Mouse (Mus musculus): Measurements from ENCODE around the gene Tanc1.

Gene Tanc1

DNA sequence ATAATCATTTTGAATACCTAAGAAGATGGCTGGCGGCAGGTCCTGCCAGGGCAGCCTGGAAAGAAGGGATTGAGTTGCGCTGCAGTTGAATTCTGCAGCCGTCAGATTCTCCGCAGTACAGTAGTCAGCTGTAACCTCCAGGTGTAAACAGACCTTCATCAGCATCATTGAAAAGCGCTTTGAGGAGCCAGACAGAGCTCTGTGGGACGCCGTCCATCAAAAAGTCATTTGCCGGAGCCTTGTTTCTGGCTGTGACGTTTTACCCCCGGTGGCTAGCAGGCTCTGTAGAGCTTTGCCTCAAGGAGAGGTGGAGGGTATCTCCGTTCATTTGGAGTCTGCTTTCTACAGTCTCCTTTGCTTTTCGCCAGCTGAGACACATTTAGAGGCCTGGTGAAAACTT, 36.6 kb downstream of the Tanc1 start:
- DNase-seq (ENCODE audit: low read depth, low spot score), result no peak

DNA sequence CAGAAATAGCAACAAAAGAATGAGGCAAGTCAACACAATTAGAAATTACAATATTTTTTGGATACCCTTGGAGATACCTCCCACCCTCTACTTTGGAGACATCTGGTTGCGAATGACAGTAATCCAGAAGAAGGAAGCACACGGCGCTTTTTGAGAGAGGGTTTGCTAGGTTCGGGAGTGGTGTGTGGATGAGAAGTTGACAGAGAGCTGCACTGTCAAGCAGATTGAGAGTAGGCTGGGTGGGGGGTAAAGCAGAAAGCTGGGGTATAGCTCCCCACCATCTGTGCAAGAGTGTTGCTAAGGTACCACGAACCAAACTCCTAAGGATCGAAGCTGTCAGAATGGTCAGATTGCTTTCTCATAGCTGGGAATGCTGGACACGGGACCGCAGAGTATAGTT, 40.0 kb downstream of the Tanc1 start:
- DNase-seq (ENCODE audit: low read depth, low spot score), result no peak

DNA sequence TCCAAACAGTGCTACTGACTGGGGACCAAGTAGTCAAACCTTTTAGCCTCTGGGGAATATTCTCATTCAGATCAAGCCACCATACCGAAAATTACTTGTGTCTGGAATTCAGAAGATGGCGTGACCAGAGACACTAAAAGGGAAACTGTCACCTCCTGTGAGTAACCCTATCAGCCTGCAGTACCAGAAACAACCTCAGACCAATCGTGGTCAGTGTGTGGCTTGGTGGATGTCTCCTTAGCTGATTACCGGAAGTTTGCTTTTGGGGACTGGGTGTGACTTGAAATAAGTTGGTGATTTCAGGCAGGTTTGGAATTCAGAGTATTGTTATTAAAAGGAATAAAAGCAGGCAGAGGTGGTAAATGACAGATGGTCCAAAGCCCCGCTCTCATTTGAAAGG, 40.9 kb downstream of the Tanc1 start:
- no peak for DNase-seq (ENCODE audit: low read depth, low spot score)

DNA sequence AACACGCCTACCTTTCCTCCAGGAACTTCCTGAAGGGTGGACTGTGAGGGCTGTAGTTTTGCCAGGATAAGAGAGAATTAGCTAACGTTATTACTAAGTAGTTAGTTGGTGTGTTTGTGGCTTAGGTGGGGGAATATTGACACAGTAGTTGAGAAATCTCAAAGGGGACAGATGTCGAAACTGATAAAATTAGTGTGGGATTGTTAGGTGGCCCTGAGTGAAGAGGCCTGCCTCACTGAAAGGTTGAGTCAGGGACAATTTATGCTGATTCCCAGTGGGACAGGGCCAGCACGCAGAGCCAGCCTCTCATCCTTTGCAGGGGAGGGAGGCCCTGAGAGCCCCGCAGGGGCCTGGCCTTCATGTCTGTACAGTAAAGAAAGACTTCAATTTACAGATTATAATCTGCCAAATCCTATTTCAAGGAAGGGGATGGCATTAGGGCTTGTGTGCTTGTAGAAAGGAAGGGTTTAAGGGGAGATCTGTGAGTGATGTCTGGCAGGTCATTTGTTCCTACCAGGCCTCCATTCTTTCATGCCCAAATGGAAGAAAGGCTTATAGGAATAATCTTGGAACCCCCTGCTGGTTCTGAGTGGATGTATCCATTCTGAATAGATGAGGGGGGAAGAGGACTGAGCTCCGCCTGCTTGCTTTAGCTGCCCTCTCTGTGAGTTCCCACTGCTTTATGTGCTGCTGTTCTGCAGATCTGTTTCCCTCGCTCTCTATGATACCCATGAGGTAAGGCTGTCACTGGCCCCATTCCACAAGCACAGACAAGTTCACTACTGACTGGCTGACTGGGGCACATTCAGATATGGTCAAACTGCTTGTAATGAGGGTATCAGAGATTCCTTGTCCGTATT, 41.7 kb downstream of the Tanc1 start:
- no peak for DNase-seq (ENCODE audit: low read depth, low spot score)

DNA sequence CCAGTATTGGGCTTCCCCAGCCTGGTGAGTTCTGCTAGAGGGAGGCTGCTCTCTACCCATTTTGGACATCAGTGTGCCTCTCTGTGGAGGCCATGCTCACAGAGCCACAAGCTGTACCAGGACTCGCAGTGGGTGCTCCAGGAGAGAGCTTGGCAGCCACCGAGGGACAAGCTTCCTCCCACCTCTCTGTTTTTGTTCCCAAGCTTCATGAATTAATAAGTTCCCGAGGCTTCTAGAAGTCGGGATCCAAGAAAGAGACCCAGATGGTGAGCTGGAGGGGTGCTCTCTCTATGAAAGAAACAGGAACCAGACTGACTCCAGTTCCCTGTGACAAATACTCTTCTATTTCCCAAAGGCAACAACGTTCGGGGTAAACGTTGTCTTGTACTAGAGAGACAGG, 43.6 kb downstream of the Tanc1 start:
- no peak for DNase-seq (ENCODE audit: low read depth, low spot score)

DNA sequence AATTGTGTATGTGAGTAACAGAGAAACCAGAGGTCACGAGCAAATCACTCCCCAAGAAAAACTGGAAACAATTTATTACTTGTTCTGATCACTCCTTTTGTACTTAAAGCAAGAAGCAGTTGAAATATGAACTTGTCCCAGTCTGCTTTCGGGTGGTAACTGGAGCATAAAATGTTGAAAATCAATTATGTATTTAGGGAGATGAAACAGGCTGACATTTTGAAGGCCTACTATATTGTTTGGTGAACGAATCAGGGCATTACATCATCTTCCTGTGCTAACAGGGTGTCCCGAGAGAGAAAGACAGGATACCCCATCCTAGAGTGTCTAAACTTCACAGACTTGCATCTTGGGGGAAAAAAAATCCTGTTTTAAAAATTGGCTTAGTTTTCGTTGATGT, 44.8 kb downstream of the Tanc1 start:
- no peak for DNase-seq (ENCODE audit: low read depth, low spot score)

DNA sequence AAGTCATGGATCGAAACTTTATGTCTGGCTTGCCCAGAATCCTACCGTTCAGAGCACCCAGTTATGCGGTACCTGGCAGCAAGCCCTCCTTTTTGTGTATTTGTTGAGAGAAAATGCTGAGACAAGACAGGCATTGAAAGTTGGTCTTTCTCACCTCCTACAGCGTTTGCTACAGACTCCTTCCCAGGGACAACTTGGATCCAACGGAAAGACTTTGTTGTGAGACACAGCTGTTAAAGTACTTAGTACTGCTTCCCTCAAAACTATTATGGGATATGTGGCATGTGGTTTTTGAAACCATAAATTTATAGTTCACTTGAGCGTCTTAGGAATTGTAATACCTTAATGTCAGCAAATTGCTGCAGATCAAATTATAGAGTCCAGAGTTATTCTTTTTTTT, 47.8 kb downstream of the Tanc1 start:
- no peak for DNase-seq (ENCODE audit: low read depth, low spot score)

DNA sequence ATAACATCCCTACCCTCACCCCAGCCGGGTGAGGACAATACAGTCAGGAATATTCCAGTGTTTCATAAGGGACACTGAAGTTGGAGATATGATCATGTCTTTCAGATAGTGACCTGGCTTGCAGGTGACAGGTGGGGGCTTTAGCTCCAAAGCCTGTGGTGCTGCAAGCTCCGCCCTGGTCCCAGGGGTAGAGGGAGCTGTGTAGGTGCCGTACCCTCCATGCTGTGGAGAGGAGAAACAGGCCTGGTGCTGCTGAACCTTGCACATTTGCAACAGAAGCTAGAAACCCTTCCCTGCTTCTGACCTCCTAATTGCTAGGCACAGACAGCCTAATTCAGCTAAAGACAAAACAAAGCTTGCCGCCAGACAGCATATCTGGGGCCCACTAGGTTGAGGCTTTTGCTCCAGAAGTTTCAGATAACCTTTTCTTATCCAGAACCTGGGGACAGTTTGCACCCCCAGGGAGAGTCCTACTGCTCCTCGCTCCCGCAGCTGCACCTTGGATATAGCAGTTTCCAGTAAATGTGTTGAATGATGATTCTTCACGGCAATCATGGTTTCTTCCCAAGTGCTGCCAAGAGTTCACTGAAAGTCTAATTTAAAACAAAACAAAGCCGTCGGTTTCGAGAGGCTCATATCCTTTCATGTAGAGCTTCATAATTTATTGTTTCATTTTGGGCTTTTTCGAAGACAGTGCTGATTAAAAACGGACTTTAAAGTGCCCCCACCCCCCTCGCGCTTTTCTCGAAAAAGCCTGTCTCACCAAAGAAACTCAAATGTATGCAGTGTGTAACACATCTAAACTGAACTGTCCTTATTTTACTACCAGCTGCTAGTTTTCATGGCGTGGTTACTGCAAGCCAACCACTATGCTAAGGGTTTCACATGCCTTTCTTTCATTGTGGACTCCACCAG, 49.3 kb downstream of the Tanc1 start:
- no peak for DNase-seq (ENCODE audit: low read depth, low spot score)

DNA sequence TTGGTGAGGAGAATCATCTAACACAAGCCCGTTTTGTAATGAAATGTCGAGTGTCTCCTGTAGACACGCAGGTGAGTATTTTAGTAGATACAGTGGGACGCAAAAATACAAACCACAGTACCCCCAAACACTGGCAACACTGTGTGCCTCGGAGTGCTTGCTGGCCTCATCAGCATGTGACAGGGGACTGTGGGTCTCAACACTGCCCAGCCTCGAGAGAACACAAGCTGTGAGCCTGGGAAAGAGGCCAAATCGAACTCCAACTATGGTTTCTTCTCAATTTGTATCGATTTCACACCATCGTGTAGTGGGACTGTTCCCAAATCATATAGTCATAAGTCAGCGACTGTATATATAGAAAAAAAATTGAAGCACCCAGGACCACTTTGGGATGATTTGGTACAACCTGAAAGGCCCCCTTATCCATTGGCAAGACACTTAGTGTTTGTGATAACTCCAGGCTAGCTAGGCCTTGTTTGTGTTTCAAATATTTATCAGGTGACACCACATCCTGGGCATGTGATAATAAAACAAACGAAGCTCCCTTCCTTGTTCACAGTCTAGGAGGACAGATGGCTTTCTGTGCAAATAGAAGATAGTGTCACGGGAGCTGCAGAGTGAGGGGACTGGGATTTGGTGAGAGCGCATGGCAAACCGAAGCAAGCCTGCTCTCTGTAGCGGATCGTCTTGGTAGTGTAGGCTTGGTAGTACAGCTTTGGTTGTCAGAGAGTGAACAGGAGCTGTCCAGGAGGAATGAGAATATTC, 53.1 kb downstream of the Tanc1 start:
- DNase-seq (ENCODE audit: low read depth, low spot score), result no peak

DNA sequence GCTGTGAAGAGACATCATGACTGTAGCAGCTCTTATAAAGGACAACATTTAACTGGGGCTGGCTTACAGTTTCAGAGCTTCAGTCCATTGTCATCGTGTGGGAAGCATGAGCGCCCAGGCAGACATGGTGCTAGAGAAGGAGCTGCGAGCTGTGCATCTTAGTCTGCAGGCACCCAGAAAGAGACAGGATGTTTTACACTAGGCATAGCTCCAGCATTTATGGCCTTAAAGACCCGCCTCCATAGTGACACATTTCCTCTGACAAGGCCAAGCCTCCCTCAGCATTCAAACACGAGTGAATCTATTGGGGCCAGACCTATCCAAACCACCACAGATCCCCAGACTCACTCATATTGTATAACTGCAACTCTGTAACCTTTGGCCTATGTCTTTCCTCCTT, 54.7 kb downstream of the Tanc1 start:
- DNase-seq (ENCODE audit: low read depth, low spot score), result no peak

DNA sequence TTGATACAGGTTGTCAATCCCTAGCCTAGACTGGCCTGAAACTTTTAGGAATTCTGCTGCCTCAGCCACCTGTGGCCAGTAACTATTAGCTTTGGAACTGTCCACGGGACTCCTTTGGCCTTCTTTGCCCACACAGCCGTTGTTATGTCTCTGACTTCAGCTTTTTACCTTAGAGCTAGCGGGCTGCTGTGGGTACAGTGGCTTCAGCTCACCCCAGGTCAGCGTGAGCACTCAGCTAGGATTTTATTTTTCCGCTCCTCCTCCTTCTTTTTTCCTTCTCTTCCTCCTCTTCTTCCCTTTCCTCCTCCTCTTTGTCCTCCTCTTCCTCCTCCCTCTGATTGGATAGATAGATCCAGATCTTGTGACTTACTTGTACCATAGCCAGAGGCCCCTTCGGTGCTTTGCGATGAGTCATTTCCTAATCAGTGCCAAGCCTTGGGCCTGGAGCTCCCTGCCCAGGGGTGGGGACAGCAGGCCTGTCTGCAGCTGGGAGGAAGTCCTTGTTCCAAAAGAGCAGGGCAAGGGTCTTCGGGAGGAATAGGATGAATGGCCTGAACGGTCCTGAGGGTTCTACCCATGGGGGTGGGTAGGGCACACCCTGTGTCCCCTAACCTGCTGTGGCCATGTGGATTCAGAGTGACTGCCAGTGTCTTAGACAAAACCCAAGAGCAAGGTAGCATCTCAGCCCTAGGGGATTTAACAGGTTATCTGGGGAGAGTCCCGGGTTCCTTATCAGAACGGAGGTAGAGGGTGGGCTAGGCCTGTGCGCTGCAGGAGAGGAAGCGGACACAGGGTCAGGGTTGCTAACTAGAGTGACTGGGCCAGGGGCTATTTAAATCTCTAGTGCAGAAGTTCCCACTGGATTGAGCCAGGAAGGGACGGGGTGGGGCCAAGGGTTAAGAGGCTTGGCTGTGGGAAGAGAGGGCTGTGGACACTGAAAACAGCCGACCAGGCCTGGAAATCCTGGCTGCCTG, 58.5 kb downstream of the Tanc1 start:
- DNase-seq (ENCODE audit: low read depth, low spot score), result no peak

DNA sequence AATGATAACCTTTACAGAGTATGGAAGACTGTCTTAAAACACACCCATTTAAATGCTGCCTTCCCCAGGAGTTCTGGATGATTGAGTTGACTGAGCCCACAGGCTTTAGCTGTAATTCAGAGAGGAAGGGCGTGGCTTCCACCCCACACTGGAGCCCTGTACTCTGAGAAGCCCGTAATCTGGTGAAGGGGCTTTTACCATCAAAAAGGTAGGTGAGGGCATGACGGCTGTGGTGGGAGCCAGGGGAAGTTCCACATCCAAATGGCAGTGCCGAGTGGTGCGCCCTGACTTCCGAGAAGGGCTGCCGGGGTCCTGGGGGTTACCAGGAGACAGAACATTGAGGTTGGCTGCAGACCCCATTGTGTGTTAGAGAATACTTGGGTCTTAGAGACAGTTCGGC, 59.8 kb downstream of the Tanc1 start:
- no peak for DNase-seq (ENCODE audit: low read depth, low spot score)

DNA sequence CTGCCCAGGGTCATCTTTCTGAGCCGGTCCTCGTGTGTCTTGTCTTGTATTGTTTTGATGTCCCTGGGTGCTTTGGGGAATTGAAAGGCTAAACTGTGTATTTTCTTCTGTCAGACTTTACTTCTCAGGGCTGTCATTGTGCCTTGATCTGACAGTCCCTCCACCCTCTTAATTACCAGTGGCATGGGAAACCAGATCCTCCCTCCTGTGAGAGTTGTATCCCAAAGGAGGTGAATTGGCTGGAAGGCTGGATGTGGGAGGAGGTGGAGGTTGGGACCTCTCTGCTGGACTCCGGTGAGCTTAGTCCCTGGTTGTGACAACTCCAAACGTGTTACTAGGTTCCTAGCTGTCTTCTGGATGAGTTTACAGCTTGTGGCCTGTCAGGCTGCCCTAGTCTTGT, 60.2 kb downstream of the Tanc1 start:
- no peak for DNase-seq (ENCODE audit: low read depth, low spot score)

DNA sequence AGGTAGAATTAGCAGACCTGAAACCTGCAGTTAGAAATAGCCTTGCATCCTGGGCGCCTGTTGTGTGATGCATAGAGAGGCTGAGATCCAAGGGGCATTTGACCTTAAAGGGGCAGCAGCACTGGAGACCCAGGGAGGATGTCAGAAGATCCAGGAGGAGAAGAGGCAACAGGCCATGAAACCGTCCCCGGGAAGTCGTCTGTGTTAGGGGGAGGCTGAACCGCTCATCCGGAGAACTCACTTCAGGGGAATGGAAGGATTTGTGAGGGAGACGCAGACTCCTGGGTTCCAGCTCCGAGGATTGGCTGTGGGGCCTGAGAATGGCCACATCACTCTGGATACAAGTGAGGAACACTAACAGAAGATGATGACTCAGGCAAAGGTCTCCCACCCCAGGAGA, 60.8 kb downstream of the Tanc1 start:
- DNase-seq (ENCODE audit: low read depth, low spot score), result no peak

DNA sequence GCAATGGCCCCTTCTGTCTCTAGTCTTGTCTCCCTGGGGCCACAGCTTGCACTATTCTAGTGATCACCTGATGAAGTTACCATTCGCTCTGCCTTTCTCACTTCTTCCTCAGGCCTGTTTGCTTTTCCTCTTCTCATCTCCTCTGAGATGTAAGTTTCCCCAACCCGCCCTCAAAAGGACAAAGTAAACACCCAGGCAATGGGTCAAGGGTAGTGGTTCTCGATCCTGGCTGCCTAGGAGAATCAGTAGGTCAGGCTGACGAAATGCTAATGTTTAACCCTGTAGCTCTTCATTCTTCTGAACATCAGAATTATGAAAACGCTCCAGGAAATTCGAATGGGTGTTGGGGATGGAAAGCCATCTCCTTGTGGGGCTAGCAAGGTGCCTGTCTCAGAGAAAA, 61.5 kb downstream of the Tanc1 start:
- DNase-seq (ENCODE audit: low read depth, low spot score), result no peak

DNA sequence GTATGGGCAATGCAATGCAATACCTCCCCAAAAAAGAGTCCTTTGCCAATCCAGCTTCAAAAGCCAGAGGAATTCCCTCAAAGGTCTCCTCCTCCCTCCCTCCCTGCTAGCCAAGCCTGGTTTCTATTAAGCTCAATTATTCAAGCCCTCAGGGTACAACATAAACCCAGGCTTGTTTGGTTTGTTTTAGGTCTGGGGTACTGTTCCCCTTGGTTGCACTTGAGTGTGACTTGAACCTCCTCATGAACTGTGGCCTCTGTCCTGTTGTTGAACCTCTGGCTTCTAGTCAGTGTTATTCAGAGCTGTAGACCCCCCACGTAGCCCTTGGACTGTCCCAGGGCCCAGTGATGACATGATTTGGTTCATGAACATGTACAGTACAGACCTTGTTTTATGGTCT, 62.0 kb downstream of the Tanc1 start:
- no peak for DNase-seq (ENCODE audit: low read depth, low spot score)

DNA sequence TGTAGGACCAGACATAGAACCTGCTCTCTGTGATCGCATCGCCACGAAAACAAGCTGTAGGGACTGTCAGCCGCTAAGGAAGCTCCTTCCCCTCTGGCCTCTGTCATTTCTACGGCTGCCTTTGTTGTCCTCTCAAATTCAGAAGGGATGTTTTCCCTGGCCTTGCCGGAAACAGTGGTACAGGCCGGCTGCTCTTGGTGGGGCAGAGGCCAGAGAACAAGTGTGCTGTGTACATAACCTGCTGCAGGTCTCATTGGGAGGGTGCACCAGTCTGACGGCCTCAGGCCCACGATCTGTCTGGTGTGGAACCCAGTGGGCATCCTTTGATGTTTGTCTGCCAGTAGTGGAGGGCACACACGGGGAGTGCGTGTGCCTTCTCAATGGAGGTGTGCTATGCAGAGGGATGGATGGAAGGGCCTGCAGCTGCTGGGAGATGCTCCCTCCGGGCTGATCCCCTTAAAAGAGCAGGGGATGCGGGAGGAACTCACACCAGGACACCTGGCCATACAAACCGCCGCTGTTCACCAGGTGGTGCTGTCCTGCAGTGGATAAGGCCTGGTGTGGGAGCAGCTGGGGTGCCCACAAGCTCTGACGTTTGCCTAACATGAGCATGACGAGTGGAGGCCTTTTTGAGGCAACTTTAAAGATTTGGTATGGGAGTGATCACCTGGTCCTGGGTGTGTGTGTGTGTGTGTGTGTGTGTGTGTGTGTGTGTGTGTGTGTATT, 63.6 kb downstream of the Tanc1 start:
- DNase-seq (ENCODE audit: low read depth, low spot score), result no peak

DNA sequence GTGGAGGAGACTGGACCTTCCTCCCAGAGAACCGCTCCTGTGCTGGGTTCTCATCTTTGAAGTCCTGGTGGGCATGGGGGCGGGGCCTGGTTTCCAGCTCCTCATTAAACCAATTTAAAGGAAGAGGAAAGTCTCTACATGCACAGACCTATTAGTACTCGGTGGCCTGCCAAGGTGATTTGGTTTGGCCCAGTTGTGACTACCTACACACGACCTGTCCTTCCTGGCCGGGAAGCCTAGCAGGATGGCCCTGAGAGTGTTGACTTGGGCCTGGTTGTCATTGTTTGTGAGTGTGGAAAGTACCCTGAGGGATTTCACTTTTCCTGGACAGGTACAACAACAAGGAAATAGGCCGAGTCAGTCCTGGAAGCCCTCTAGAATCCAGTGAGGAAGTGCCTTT, 64.2 kb downstream of the Tanc1 start:
- no peak for DNase-seq (ENCODE audit: low read depth, low spot score)

DNA sequence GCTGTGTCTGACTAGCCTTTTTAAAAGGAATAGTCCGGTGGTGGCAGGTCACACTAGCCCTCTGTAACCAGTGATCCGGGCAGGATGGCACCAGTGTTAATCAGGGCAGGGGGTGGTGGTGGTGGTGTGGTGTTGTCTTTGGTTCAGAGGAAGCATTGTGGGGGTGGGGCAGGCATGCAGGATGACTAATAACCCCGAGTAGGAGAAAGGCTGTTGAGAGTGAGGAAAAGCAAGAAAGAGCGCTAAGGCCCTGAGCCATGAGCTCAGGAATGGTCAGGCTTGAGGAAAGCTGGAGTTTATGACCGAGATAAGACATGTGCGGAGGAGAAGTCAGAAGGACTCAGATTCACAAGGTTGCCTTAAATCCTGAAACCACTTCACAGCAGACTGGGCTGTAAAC, 64.6 kb downstream of the Tanc1 start:
- DNase-seq (ENCODE audit: low read depth, low spot score), result no peak

DNA sequence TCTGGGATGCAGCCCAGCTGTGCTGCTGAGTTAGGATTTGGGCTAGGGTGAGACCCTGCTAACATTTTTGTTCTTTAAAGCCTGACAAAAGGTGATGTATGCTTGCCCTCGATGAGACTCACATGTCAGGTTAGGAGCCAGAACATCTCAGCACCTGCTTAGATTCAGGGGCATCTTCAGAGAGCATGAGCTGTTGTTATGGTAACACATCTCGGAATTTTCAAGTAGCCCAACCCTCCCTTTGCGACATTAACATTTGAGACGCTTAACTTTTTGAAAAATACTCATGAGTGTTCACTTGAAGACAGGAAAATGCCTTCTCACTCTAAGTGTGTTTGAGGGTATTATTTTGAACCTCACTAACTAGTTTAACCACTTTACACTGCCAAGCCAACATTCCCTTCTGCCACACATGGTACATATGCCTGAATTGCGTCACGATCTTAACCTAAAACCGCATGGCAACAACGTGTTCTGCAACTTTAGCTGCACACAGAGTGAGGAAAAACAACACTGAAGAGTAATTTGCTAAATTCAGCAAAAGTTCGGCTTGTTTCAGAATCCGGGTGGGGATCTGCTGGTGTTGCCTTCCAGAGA, 67.7 kb downstream of the Tanc1 start:
- DNase-seq (ENCODE audit: low read depth, low spot score), result no peak

Data from WW6 (cell line).